Mouse (Mus musculus): ENCODE measurements at regions not wholly inside any gene's neighbourhood (a gene's known extent, or its start where the extent isn't known, plus 50 kb on each side); places are given as distances from the start of the nearest gene placed in this dataset.

DNA sequence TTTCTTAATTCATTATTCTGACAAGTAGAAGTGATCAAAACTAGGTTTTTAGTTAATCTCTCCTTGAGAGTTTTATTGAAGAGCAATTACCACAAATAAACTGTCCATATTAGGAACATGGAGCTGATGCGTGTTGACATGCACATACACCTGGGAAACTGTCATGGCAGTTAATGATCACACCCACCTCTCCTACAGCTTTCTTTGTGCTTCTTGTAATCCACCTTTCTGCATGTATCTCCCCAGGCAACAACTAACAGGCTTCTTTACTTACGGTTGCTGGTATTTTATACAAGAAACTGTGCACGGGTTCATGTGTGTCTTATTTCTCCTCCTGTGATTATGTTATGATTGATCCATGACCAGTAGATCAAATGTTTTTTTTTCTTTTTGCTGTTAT lies 296.0 kb upstream of the Nr5a2 start:
- Histone ChIP-seq H3K4me3 (ENCODE audit: low read depth, low read length) (no peak overlapping the region), H3K9me3 (replicated peaks; ENCODE audit: control insufficient read depth, low read length, poor library complexity, severe bottlenecking) (peaks cover 2% of the 10 kb centered on the region; the same call in 1 of the 2 replicates), H3K36me3 (ENCODE audit: control insufficient read depth, insufficient read depth, low read length) (no peaks in the 10 kb centered on the region), H3K27ac (ENCODE audit: low read length) (no peak overlapping the region), H3K9ac (ENCODE audit: low read depth, low read length) (no peak overlapping the region), H3K4me2 (ENCODE audit: low read length) (no peak overlapping the region), H3K4me1 (ENCODE audit: control insufficient read depth, insufficient read depth, low read length) (0 out of 2 replicates have a peak, but pooled peaks cover 2% of the 10 kb centered on the region), H3K27me3 (ENCODE audit: control insufficient read depth, insufficient read depth, low read depth, low read length) (no peaks in the 10 kb centered on the region)
- 76% methylated on average over 3 of the region's 3 CpGs for WGBS
- no peak for ATAC-seq

DNA sequence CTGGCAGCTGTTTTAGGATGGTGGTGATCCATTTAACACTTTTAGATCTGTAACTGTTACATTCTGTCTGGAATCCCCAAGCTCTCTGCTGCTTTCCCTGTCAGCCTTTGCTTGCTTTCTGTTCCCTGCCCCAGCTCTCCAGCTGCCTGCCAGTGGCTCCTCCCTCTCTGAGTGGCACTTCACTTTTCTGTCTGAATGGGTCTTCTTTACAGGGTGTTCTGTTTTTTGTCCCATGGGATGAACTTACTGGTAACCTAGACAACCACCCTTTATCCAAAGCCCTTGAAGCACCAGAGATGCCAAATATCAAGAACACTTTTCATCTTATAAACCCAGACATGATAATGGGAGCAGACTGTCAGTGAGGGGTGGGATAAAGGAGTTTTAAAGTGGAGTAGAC lies 294.8 kb upstream of the Nr5a2 start:
- no peaks in the 10 kb centered on the region for H3K27me3 ChIP-seq (ENCODE audit: control insufficient read depth, insufficient read depth, low read depth, low read length)
- H3K4me3 ChIP-seq (ENCODE audit: low read depth, low read length), result no peak overlapping the region
- peak; percentile 70; the same call in 1 of the 2 replicates for ATAC-seq
- H3K4me2 ChIP-seq (ENCODE audit: low read length), result no peak overlapping the region
- peaks cover 2% of the 10 kb centered on the region; the same call in 1 of the 2 replicates for H3K9me3 ChIP-seq (replicated peaks; ENCODE audit: control insufficient read depth, low read length, poor library complexity, severe bottlenecking)
- H3K9ac ChIP-seq (ENCODE audit: low read depth, low read length), result no peak overlapping the region
- 0 out of 2 replicates have a peak, but pooled peaks cover 2% of the 10 kb centered on the region for H3K4me1 ChIP-seq (ENCODE audit: control insufficient read depth, insufficient read depth, low read length)
- no peaks in the 10 kb centered on the region for H3K36me3 ChIP-seq (ENCODE audit: control insufficient read depth, insufficient read depth, low read length)
- H3K27ac ChIP-seq (ENCODE audit: low read length), result no peak overlapping the region

DNA sequence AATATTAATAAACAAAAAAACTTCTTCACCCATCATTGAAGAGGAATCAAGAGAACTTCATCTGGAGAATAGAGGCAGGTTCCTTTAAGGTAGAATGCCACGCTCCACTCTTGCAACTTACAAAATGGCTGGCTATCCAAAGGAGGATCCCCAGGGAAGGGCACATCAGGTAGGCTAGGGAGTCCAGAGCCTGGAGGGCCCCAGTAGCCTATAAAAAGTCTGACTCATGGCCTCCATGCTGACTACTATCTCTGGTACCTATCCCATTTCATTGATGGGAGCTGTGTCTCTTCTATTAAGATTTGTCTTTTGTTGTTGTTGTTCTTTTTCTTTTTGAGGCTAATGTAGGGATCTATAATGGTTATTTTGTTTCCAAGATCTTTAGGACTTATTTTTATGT lies 294.4 kb upstream of the Nr5a2 start:
- 86% methylated on average over 1 of the region's 1 CpGs for WGBS
- H3K4me3 ChIP-seq (ENCODE audit: low read depth, low read length), result no peak overlapping the region
- H3K9me3 ChIP-seq (replicated peaks; ENCODE audit: control insufficient read depth, low read length, poor library complexity, severe bottlenecking), result peaks cover 2% of the 10 kb centered on the region; the same call in 1 of the 2 replicates
- 0 out of 2 replicates have a peak, but pooled peaks cover 2% of the 10 kb centered on the region for H3K4me1 ChIP-seq (ENCODE audit: control insufficient read depth, insufficient read depth, low read length)
- ATAC-seq, result no peak
- no peak overlapping the region for H3K4me2 ChIP-seq (ENCODE audit: low read length)
- H3K27me3 ChIP-seq (ENCODE audit: control insufficient read depth, insufficient read depth, low read depth, low read length), result no peaks in the 10 kb centered on the region
- no peak overlapping the region for H3K27ac ChIP-seq (ENCODE audit: low read length)
- H3K36me3 ChIP-seq (ENCODE audit: control insufficient read depth, insufficient read depth, low read length), result no peaks in the 10 kb centered on the region
- H3K9ac ChIP-seq (ENCODE audit: low read depth, low read length), result no peak overlapping the region

DNA sequence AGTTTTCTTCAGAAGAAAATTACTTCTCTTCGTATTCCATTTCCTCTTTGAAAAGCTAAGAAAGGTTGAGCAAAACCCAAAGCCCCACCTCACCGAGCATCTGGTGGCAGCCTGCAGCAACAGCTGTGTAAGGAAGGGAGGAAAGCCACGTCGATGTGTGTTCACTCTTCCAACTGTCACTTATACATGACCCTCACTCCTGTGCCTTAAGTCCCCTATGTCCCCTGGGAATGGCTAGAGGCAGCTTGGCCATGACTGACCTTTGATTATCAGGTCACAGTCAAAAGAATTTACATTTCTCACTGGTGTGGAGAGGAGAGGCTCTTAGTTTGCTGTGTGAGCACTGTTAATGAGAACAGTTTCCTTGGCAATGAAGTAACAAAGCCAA lies 266.8 kb upstream of the Nr5a2 start:
- H3K4me1 ChIP-seq (ENCODE audit: control insufficient read depth, insufficient read depth, low read length), result no peaks in the 10 kb centered on the region
- no peaks in the 10 kb centered on the region for H3K27me3 ChIP-seq (ENCODE audit: control insufficient read depth, insufficient read depth, low read depth, low read length)
- H3K4me3 ChIP-seq (ENCODE audit: low read depth, low read length), result no peak overlapping the region
- no peak overlapping the region for H3K9ac ChIP-seq (ENCODE audit: low read depth, low read length)
- no peaks in the 10 kb centered on the region for H3K36me3 ChIP-seq (ENCODE audit: control insufficient read depth, insufficient read depth, low read length)
- H3K9me3 ChIP-seq (replicated peaks; ENCODE audit: control insufficient read depth, low read length, poor library complexity, severe bottlenecking), result peaks cover 8% of the 10 kb centered on the region; the same call in 1 of the 2 replicates
- ATAC-seq, result no peak
- H3K4me2 ChIP-seq (ENCODE audit: low read length), result no peak overlapping the region
- H3K27ac ChIP-seq (ENCODE audit: low read length), result no peak overlapping the region
- WGBS, result 77% methylated on average over 4 of the region's 4 CpGs

DNA sequence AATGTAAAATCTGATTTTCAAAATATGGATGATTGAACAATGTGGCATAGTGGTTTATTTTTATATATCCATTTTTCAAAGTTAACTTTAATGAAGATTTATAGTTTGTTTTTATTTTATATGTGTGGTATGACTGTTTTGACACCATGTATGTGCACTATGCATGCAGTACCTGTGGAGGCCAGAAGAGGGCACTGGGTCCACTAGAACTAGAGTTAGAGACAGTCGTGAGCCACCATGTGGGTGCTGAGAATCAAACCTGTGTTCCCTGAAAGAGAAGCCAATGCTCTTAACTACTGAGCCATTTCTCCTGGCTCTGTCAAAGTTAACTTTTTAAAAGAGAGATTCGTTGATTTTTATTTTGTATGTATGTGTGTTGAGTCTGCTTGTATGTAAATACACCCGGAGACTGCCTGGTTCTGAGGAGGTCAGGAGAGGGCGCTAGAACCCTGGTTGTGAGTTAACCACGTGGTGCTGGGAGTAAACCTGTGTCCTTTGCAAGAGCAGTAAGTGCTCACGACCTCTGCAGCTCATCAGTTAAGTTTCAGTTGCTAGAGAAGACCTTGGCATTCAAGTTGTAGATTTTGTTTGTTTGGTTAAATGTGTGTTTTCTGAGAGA lies 266.3 kb upstream of the Nr5a2 start:
- Histone ChIP-seq H3K9ac (ENCODE audit: low read depth, low read length) (no peak overlapping the region), H3K4me2 (ENCODE audit: low read length) (no peak overlapping the region), H3K27ac (ENCODE audit: low read length) (no peak overlapping the region), H3K9me3 (replicated peaks; ENCODE audit: control insufficient read depth, low read length, poor library complexity, severe bottlenecking) (peaks cover 8% of the 10 kb centered on the region; the same call in 1 of the 2 replicates), H3K36me3 (ENCODE audit: control insufficient read depth, insufficient read depth, low read length) (no peaks in the 10 kb centered on the region), H3K4me1 (ENCODE audit: control insufficient read depth, insufficient read depth, low read length) (peaks cover 3% of the 10 kb centered on the region; the same call in 1 of the 2 replicates), H3K4me3 (ENCODE audit: low read depth, low read length) (no peak overlapping the region), H3K27me3 (ENCODE audit: control insufficient read depth, insufficient read depth, low read depth, low read length) (no peaks in the 10 kb centered on the region)
- ATAC-seq, result no peak
- 81% methylated on average over 6 of the region's 6 CpGs for WGBS

DNA sequence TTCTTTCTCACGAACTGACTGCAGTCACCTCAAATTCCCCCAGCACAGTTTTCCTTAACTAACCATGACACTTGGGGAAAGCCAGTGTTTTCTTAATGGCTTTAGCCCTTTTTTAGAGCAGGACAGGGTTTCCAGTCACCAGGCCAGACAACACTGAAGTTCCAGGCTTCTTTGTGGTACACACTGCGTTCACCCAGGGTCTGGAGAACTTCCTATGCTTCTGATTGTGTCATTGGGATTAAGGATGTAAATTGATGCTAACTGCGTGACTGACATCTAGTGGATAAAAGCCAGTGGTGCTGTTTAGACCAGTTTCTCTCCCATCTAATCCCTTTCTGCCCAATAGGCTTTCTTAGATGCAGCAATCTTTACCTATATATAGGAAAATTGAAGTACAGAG lies 265.2 kb upstream of the Nr5a2 start:
- H3K4me3 ChIP-seq (ENCODE audit: low read depth, low read length), result no peak overlapping the region
- H3K27me3 ChIP-seq (ENCODE audit: control insufficient read depth, insufficient read depth, low read depth, low read length), result no peaks in the 10 kb centered on the region
- H3K9me3 ChIP-seq (replicated peaks; ENCODE audit: control insufficient read depth, low read length, poor library complexity, severe bottlenecking), result no peaks in the 10 kb centered on the region; the same call in 1 of the 2 replicates
- peak; percentile 75; the same call in 1 of the 2 replicates for ATAC-seq
- no peak overlapping the region for H3K27ac ChIP-seq (ENCODE audit: low read length)
- no peaks in the 10 kb centered on the region for H3K36me3 ChIP-seq (ENCODE audit: control insufficient read depth, insufficient read depth, low read length)
- no peak overlapping the region for H3K9ac ChIP-seq (ENCODE audit: low read depth, low read length)
- 21% methylated on average over 3 of the region's 3 CpGs for WGBS
- no peak overlapping the region for H3K4me2 ChIP-seq (ENCODE audit: low read length)
- peaks cover 5% of the 10 kb centered on the region; the same call in 1 of the 2 replicates for H3K4me1 ChIP-seq (ENCODE audit: control insufficient read depth, insufficient read depth, low read length)

DNA sequence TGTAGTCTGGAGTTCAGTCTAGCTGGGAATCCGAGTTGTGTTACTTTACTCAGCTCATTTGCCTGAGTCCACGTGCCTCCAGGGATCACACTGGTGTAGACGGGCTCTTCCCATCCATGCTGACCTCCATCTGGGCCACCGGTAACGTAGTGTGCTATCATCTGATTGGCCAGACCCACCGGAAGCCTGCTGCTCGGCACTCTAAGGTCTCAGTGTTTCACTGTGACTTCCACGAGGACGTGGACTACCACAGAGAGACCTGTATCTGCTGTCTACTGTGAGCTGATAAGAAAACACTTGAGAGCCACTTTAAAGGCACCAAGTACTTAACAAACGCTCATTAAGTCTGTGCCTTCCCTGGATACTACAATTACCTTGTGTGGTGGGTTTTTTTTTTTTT lies 262.8 kb upstream of the Nr5a2 start:
- Histone ChIP-seq H3K9ac (ENCODE audit: low read depth, low read length) (no peak overlapping the region), H3K4me2 (ENCODE audit: low read length) (no peak overlapping the region), H3K9me3 (replicated peaks; ENCODE audit: control insufficient read depth, low read length, poor library complexity, severe bottlenecking) (no peaks in the 10 kb centered on the region), H3K36me3 (ENCODE audit: control insufficient read depth, insufficient read depth, low read length) (no peaks in the 10 kb centered on the region), H3K4me1 (ENCODE audit: control insufficient read depth, insufficient read depth, low read length) (peaks cover 5% of the 10 kb centered on the region; the same call in 1 of the 2 replicates), H3K27ac (ENCODE audit: low read length) (no peak overlapping the region), H3K27me3 (ENCODE audit: control insufficient read depth, insufficient read depth, low read depth, low read length) (no peaks in the 10 kb centered on the region), H3K4me3 (ENCODE audit: low read depth, low read length) (no peak overlapping the region)
- WGBS, result 63% methylated on average over 10 of the region's 10 CpGs
- no peak for ATAC-seq

DNA sequence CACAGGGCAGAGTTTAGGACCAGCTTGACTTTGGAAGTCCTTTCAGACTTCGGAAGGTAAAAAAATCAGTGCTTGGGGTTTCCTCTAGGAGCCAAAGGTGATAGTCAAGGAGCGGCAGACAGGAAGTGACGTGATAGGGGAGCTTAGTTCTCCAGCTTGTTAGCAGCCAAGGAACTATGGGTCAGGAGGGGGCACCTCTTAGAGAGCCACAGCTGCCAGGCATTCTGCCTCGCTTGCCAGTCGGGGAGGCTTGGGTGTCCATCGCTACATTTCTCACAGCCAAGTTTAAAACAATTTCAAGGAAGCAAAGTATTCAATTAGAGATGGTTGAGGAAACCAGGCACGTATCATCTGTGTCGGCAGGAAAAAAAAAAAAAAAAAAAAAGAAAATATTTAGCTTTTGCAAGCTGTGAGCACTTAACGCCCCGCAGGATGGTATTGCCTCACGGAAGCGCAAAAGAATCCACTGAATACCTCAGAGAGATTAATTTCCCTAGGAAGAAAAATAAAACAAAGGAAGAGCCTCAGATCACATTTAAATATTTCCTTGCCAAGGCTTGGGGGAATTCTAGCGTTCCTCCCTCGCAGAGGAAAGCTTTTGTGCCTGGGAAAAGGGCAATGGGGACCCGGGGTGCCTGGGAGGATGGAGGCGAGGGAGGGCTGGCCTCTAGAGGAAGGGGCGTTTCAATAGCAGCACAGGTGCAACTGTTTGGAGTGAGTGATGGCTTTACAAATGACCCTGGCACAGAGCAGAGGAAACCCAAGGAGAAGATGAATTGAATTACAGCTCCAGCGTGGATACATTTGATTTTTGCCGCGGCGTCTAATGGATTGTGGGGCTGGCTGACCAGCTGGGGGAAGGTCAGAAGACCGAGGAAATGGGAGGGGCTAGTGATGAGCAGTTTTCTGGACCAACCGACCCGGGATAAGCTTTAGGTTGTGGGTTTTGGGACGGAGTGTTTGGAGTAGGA lies 261.1 kb upstream of the Nr5a2 start:
- no peak overlapping the region for H3K27ac ChIP-seq (ENCODE audit: low read length)
- WGBS, result 8% methylated on average over 25 of the region's 25 CpGs

DNA sequence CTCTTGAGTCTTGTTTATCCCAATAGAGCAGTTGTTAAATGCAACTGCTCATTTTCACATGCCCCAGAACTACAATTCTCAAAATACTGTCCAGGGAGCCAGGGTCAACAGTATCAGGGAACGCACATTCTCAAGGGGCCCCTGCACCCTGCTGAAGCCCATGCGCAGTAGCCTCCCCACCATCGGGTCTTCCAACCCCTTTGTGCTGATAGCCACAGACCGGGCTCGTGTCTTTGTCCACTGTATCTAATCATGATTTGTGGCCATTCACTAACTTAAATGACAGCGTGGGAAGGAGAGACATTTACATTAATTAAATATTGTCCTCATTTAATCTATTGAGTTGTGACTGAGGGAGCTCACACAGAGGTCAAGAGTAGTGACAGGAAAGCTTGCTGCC lies 260.0 kb upstream of the Nr5a2 start:
- Histone ChIP-seq H3K4me1 (ENCODE audit: control insufficient read depth, insufficient read depth, low read length) (peaks cover 5% of the 10 kb centered on the region; the same call in 1 of the 2 replicates), H3K36me3 (ENCODE audit: control insufficient read depth, insufficient read depth, low read length) (no peaks in the 10 kb centered on the region), H3K9me3 (replicated peaks; ENCODE audit: control insufficient read depth, low read length, poor library complexity, severe bottlenecking) (no peaks in the 10 kb centered on the region), H3K27me3 (ENCODE audit: control insufficient read depth, insufficient read depth, low read depth, low read length) (no peaks in the 10 kb centered on the region), H3K9ac (ENCODE audit: low read depth, low read length) (no peak overlapping the region), H3K4me3 (ENCODE audit: low read depth, low read length) (no peak overlapping the region), H3K4me2 (ENCODE audit: low read length) (no peak overlapping the region), H3K27ac (ENCODE audit: low read length) (no peak overlapping the region)
- WGBS, result 38% methylated on average over 6 of the region's 6 CpGs
- ATAC-seq, result no peak

More for the DNA sequence above, 261.1 kb upstream of the Nr5a2 start:
- ATAC-seq, result peak; percentile 57
- Histone ChIP-seq H3K4me2 (ENCODE audit: low read length) (peak overlapping the region; percentile 65), H3K9me3 (replicated peaks; ENCODE audit: control insufficient read depth, low read length, poor library complexity, severe bottlenecking) (no peaks in the 10 kb centered on the region), H3K4me3 (ENCODE audit: low read depth, low read length) (peak overlapping the region; percentile 31), H3K36me3 (ENCODE audit: control insufficient read depth, insufficient read depth, low read length) (no peaks in the 10 kb centered on the region), H3K4me1 (ENCODE audit: control insufficient read depth, insufficient read depth, low read length) (peaks cover 5% of the 10 kb centered on the region; the same call in 1 of the 2 replicates), H3K9ac (ENCODE audit: low read depth, low read length) (peak overlapping the region; percentile 53), H3K27me3 (ENCODE audit: control insufficient read depth, insufficient read depth, low read depth, low read length) (no peaks in the 10 kb centered on the region)
